Mouse (Mus musculus) midbrain, postnatal 0 days (tissue): ENCODE results near the gene Sigmar1. TPM values are rescaled to one million over a fixed set of nuclear protein-coding genes. Genes with fewer than 3 reads are reported as not detected.
"Not testable (repeated sequence)": the region's sequence is repeated elsewhere in the genome, so short reads cannot be mapped to it uniquely, and the experiment has no call there.

Source experiments
- ATAC-seq: fragments of 200-750 bp; cut with Nextera tagmentation; 2 replicates; pipeline ENCODE4 v1.8.0; 2017; ENCODE audit warnings: moderate number of reproducible peaks, mild to moderate bottlenecking, moderate TSS enrichment, moderate library complexity; ENCODE audit not compliant: low FRiP score
- DNase-seq: peaks from one replicate; pipeline ENCODE4 v3.0.0-alpha.2; 2015; ENCODE audit warnings: low spot score
- H3K27ac ChIP-seq: fragments of 300-500 bp; sonication (generic); 2 replicates; pipeline ENCODE4 v1.5.1; 2014; ENCODE audit warnings: low read depth, mild to moderate bottlenecking, low read length, mixed read lengths
- H3K27me3 ChIP-seq: fragments of 300-500 bp; sonication (generic); 2 replicates; pipeline ENCODE4 v1.6.1; 2014; ENCODE audit warnings: low read length, control low read depth, mixed read lengths; ENCODE audit not compliant: insufficient read depth
- H3K36me3 ChIP-seq: fragments of 300-500 bp; sonication (generic); 2 replicates; pipeline ENCODE4 v1.6.1; 2014; ENCODE audit warnings: low read length, control low read depth, mixed read lengths; ENCODE audit not compliant: insufficient read depth
- H3K4me1 ChIP-seq: fragments of 300-500 bp; sonication (generic); 2 replicates; pipeline ENCODE4 v1.6.1; 2014; ENCODE audit warnings: mild to moderate bottlenecking, control low read depth, antibody characterized with exemption, low read length, mixed read lengths; ENCODE audit not compliant: insufficient read depth
- H3K4me2 ChIP-seq: fragments of 300-500 bp; sonication (generic); 2 replicates; pipeline ENCODE4 v1.6.1; 2014; ENCODE audit warnings: low read depth, mild to moderate bottlenecking, low read length, mixed read lengths; ENCODE audit not compliant: poor library complexity, severe bottlenecking
- H3K4me3 ChIP-seq: fragments of 300-500 bp; sonication (generic); 2 replicates; pipeline ENCODE4 v1.5.1; 2014; ENCODE audit warnings: low read depth, mild to moderate bottlenecking, low read length, moderate library complexity
- H3K9ac ChIP-seq: fragments of 300-500 bp; sonication (generic); replicated peaks from 2 replicates; pipeline ENCODE4 v1.6.1; 2014; ENCODE audit warnings: mild to moderate bottlenecking, low read length, moderate library complexity, mixed read lengths; ENCODE audit not compliant: poor library complexity, severe bottlenecking
- H3K9me3 ChIP-seq: fragments of 300-500 bp; sonication (generic); 2 replicates; pipeline ENCODE4 v1.6.1; 2016; ENCODE audit warnings: low read length, control low read depth
- CTCF ChIP-seq: IDR thresholded peaks from 2 replicates; pipeline ENCODE4 v1.5.1; 2016; ENCODE audit warnings: antibody characterized with exemption, mild to moderate bottlenecking
- WGBS: fragments of 180-500 bp; shearing (Covaris S2); extraction: QIAGEN DNeasy Blood & Tissue Kit; methylation state at CpG from one replicate; pipeline ENCODE4 v1.1.7; 2014; 5-methylcytosine and 5-hydroxymethylcytosine counted together
- polyA plus RNA-seq: library from polyadenylated mRNA; unstranded; fragments of >200 nt; fragmentation: Nextera tagmentation; extraction: Ambion mirVana; gene quantifications from 2 replicates; pipeline ENCODE4 v1.2.1, GENCODE M21; 2015
- total RNA-seq: library from RNA; depleted of rRNA; stranded (reverse); fragments of >200 nt; gene quantifications from 2 replicates; pipeline ENCODE4 v1.2.3, GENCODE M21; 2014; rRNA removed

Sigmar1 gene
- total RNA-seq, result 34.1 and 45.4 TPM in 2 replicates
- polyA plus RNA-seq, result 44.8 and 55.4 TPM in 2 replicates

- H3K36me3 ChIP-seq, result 0 out of 2 replicates have a peak, but pooled peaks cover 4% of the 10 kb centered on the region
- H3K4me1 ChIP-seq, result no peaks in the 10 kb centered on the region; the same call in 1 of the 2 replicates
- no peaks in the 10 kb centered on the region for H3K9me3 ChIP-seq
- H3K4me3 ChIP-seq, result peak within 1 kb of the TSS; percentile 77
- no peaks in the 10 kb centered on the region for H3K27me3 ChIP-seq
- peak within 1 kb of the TSS; percentile 76 for H3K9ac ChIP-seq
- under 1% methylated on average over 57 of the region's 57 CpGs for WGBS
- peak; percentile 81 for ATAC-seq
- peak within 1 kb of the TSS; percentile 88 for H3K4me2 ChIP-seq
- DNase-seq, result peak; percentile 87
- peak within 1 kb of the TSS; percentile 83 for H3K27ac ChIP-seq
- peak; percentile 93 for TF ChIP-seq CTCF
Observed at GRCm38 (mm10) chr4:41755338-41756305, at the start of gene Sigmar1. Gene Sigmar1 (minus strand): TSS chr4:41756157.

- H3K4me3 ChIP-seq, H3K4me2 ChIP-seq, H3K27me3 ChIP-seq, H3K36me3 ChIP-seq, ATAC-seq, H3K9me3 ChIP-seq, H3K4me1 ChIP-seq, DNase-seq, H3K27ac ChIP-seq, H3K9ac ChIP-seq: not testable (repeated sequence)
- WGBS, result 10% methylated on average over 3 of the region's 3 CpGs
Observed at GRCm38 (mm10) chr4:41783197-41783596, 27.2 kb upstream of the Sigmar1 start.

DNA sequence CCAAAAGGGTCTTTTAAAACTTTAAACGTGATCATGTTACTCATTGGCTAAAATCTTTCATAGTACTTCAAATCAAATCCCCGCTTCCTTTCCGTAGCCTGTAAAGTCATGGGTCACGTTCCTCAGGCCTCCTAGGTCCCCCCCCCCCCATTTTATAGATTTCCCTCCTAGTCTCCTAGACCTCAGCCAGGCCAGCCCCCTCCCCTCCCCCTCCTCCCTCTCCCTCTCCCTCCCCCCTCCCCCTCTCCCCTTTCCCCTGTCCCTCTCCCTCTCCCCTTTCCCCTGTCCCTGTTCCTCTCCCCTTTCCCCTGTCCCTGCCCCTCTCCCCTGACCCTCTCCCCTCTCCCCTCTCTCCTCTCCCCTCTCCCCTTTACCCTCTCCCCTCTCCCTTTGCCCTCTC is 26.8 kb upstream of the Sigmar1 start:
- H3K9me3 ChIP-seq, H3K4me3 ChIP-seq, H3K9ac ChIP-seq, H3K27ac ChIP-seq, H3K36me3 ChIP-seq, H3K4me1 ChIP-seq, DNase-seq, ATAC-seq, H3K4me2 ChIP-seq, H3K27me3 ChIP-seq: not testable (repeated sequence)
- 26% methylated on average over 4 of the region's 4 CpGs for WGBS

DNA sequence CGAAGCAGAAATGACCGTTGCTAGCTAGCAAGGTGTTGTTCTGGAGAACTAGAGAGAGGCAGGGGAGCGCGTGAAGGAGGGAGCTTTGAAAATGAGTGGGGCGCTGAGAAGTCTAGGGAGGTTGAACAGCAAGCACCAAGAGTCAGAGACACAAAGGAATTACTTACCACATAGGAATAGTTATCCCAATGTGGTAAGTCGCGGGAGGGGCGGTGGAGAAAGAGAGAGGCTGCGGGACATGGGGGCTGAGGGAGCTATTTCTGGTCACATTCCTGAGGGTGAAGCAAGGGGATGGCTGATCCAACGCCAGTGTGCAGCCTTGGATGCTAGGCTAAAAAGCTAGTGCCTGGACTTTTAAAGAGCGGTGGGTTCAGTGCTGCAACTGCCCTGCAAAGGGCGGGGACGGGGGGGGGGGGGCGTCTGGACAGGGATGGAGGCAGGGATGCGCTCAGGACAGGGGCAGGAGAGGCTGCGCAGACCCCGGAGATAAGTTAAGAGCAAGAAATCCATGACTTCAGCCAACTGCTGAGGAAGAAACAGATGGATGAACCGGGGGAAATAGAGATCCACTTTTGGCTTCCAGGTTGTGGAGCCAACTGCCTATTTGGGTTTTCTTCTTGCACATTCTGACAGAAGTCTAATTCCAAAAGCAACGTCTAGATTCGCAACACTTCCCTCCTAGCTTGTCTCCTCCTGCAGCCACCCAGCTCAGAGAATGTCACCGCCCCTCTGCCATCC is 26.0 kb upstream of the Sigmar1 start:
- H3K4me1 ChIP-seq, H3K36me3 ChIP-seq, H3K27me3 ChIP-seq, H3K9me3 ChIP-seq, H3K27ac ChIP-seq, DNase-seq, ATAC-seq, H3K9ac ChIP-seq, H3K4me3 ChIP-seq, H3K4me2 ChIP-seq: not testable (repeated sequence)
- WGBS, result 20% methylated on average over 11 of the region's 21 CpGs

- H3K9ac ChIP-seq, H3K9me3 ChIP-seq, H3K4me1 ChIP-seq, H3K4me2 ChIP-seq, H3K27ac ChIP-seq, H3K4me3 ChIP-seq, ATAC-seq, H3K36me3 ChIP-seq, H3K27me3 ChIP-seq, DNase-seq: not testable (repeated sequence)
- WGBS, result 30% methylated on average over 7 of the region's 9 CpGs
Observed at GRCm38 (mm10) chr4:41781271-41781670, 25.3 kb upstream of the Sigmar1 start.

GRCm38 (mm10) chr4:41775840-41776239 is 19.9 kb upstream of the Sigmar1 start:
- not testable (repeated sequence) for H3K4me2 ChIP-seq, H3K9ac ChIP-seq, ATAC-seq, H3K27ac ChIP-seq, H3K36me3 ChIP-seq, H3K4me3 ChIP-seq, DNase-seq, H3K9me3 ChIP-seq, H3K27me3 ChIP-seq, H3K4me1 ChIP-seq
- 73% methylated on average over 1 of the region's 1 CpGs for WGBS

GRCm38 (mm10) chr4:41774506-41774905 is 18.5 kb upstream of the Sigmar1 start:
- H3K4me1 ChIP-seq, H3K36me3 ChIP-seq, ATAC-seq, H3K9ac ChIP-seq, H3K27me3 ChIP-seq, H3K9me3 ChIP-seq, DNase-seq: not testable (repeated sequence)
- Histone ChIP-seq H3K4me3 (peak overlapping the region; percentile 38), H3K27ac (0 out of 2 replicates have a peak overlapping the region, but pooled peaks have one; percentile 12), H3K4me2 (peak overlapping the region; percentile 28)
- 51% methylated on average over 3 of the region's 3 CpGs for WGBS

DNA sequence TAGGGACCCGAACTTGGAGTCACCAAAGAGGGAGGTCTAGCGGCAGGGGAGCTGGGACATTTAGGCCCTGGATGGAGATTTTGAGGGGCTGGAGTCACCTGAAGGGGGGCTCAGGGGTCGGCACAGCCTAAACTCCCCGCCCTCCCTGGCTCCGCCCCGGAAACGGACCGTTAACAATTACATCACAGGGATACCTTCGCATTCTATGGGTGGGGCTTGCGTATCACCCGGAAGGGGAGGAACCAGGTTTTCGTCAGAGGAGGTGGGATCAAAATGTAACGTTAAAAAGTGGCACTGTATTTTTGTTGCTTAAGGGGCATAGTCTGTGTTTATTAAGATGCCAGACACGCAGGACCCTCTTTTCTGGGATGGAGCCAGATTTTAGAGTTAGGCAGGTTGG is 18.0 kb upstream of the Sigmar1 start, which contains the start of gene Ccl27a:
Gene Ccl27a, minus strand, starts transcription at position 246 of the 400 bp plus-strand sequence.
- not testable (repeated sequence) for H3K9ac ChIP-seq, H3K4me1 ChIP-seq, H3K36me3 ChIP-seq, H3K9me3 ChIP-seq, H3K27me3 ChIP-seq, ATAC-seq
- peak; percentile 87 for DNase-seq
- Histone ChIP-seq H3K27ac (0 out of 2 replicates have a peak within 1 kb of the TSS, but pooled peaks have one; percentile 12), H3K4me2 (peak within 1 kb of the TSS; percentile 40), H3K4me3 (peak within 1 kb of the TSS; percentile 38)
- WGBS, result under 1% methylated on average over 12 of the region's 14 CpGs
